Mouse (Mus musculus): ENCODE measurements around the gene Topbp1.

- no peak for TF ChIP-seq USF2 (conservative IDR thresholded peaks at IDR 0.05; ENCODE audit: low read depth, low read length)
- no peak for TF ChIP-seq MXI1 (IDR thresholded peaks at IDR 0.05; ENCODE audit: low read depth, low read length)
- TF ChIP-seq CTCF (conservative IDR thresholded peaks at IDR 0.05 in 1 of 2, IDR thresholded peaks at IDR 0.05 in 1 of 2; ENCODE audit: low read depth in 2 of 2, low read length in 2 of 2): no peak
These were observed 42.0 kb downstream of the Topbp1 start for GRCm38 (mm10) chr9:103347045-103347444.

Data from CH12.LX (cell line).